Mouse (Mus musculus): ENCODE results near the gene Tubg1.

DNA sequence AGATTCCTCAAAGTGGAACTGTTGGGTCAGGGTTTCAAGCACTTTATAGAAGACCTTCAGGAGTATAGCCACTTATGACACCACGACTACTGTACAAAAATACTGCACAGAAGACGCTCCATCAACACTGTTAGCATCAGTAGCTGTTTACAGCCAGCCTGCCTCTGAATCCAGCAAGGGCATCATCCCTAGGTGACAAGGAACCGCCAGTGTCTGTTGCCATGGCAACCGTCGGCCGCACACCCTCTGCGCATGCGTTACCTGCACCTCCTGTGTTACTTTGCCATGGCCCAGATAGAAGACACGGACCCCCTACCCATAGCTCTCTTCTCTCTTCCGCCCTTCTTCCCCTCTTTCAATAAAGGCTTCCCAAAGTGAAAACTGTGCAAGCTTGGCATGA is 26.6 kb downstream of the Tubg1 start:
- no peak for TF ChIP-seq E2F4 (IDR thresholded peaks at IDR 0.05; ENCODE audit: insufficient read depth)
- no peak for TF ChIP-seq MAX (IDR thresholded peaks at IDR 0.05; ENCODE audit: low read depth)
- TF ChIP-seq POLR2A (IDR thresholded peaks at IDR 0.05; ENCODE audit: insufficient read length, low read depth), result no peak
- TF ChIP-seq CEBPB (IDR thresholded peaks at IDR 0.05; ENCODE audit: insufficient read depth, poor library complexity, severe bottlenecking), result no peak
